Mouse (Mus musculus) CH12.LX (cell line): ENCODE results near the gene Eya2. TPM values are rescaled to one million over a fixed set of nuclear protein-coding genes. Genes with fewer than 3 reads are reported as not detected.

ENCODE experiments used
- DNase-seq: peaks from one replicate; pipeline ENCODE4 v3.0.0-alpha.2; 2013; ENCODE audit errors: extremely low read depth
- H3K27ac ChIP-seq: 2 replicates; pipeline ENCODE4 v1.5.1; 2012; ENCODE audit warnings: low read depth, mild to moderate bottlenecking, control low read depth, moderate library complexity; ENCODE audit not compliant: insufficient read depth
- H3K27me3 ChIP-seq: replicated peaks from 2 replicates; pipeline ENCODE3; 2012; ENCODE audit warnings: inconsistent platforms
- H3K36me3 ChIP-seq, 2 experiments: replicated peaks in 1 of 2; 2 replicates each; pipeline versions ENCODE3 to v1.6.1; 2012; ENCODE audit warnings: inconsistent platforms in 1 of 2, low read length in 1 of 2, mild to moderate bottlenecking in 1 of 2, mixed read lengths in 1 of 2, moderate library complexity in 1 of 2; ENCODE audit not compliant: control insufficient read depth in 1 of 2, insufficient read depth in 1 of 2
- H3K4me1 ChIP-seq, 2 experiments: 2 replicates each; pipeline ENCODE4 v1.6.1; 2012; ENCODE audit warnings: inconsistent platforms in 1 of 2, moderate library complexity in 1 of 2; ENCODE audit not compliant: insufficient read depth in 2 of 2, control insufficient read depth in 1 of 2
- H3K4me2 ChIP-seq: 2 replicates; pipeline ENCODE4 v1.6.1; 2012; ENCODE audit warnings: low read depth, mild to moderate bottlenecking, control low read depth; ENCODE audit not compliant: poor library complexity, insufficient read depth, severe bottlenecking
- H3K4me3 ChIP-seq, 3 experiments: fragments of 150-350 bp in 1 of 3; sonication (generic) in 1 of 3; replicated peaks in 1 of 3; 2 replicates each; pipeline versions ENCODE3 to v1.5.1; 2011 to 2012; ENCODE audit warnings: low read depth in 2 of 3, low read length in 2 of 3, mild to moderate bottlenecking in 2 of 3, moderate library complexity in 2 of 3, control low read depth in 1 of 3, improper control_type of control experiment in 1 of 3, inconsistent platforms in 1 of 3, mixed read lengths in 1 of 3; ENCODE audit not compliant: poor library complexity in 1 of 3
- H3K79me2 ChIP-seq: replicated peaks from 2 replicates; pipeline ENCODE4 v1.6.1; 2012; ENCODE audit warnings: mild to moderate bottlenecking, moderate library complexity; ENCODE audit not compliant: control insufficient read depth, poor library complexity, insufficient read depth, severe bottlenecking; ENCODE audit errors: extremely low read depth
- H3K9ac ChIP-seq: 2 replicates; pipeline ENCODE4 v1.6.1; 2012; ENCODE audit warnings: low read depth, mild to moderate bottlenecking, control low read depth, moderate library complexity; ENCODE audit not compliant: insufficient read depth
- H3K9me3 ChIP-seq: replicated peaks from 2 replicates; pipeline ENCODE3; 2012; ENCODE audit warnings: low read length, inconsistent platforms, mixed read lengths
- BHLHE40 ChIP-seq: IDR thresholded peaks from 2 replicates; pipeline ENCODE4 v1.6.1; 2011; ENCODE audit warnings: mild to moderate bottlenecking, low read depth, low read length, improper control_type of control experiment
- CHD1 ChIP-seq: IDR thresholded peaks from 2 replicates; pipeline ENCODE4 v1.6.1; 2012; ENCODE audit warnings: low read depth, low read length, improper control_type of control experiment, inconsistent platforms
- CHD2 ChIP-seq: IDR thresholded peaks from 2 replicates; pipeline ENCODE4 v1.6.1; 2011; ENCODE audit warnings: low read length, improper control_type of control experiment
- CTCF ChIP-seq, 2 experiments: IDR thresholded peaks in 1 of 2; conservative IDR thresholded peaks in 1 of 2; 2 replicates each; pipeline ENCODE4 v1.5.1; 2011 to 2012; ENCODE audit warnings: low read depth in 2 of 2, low read length in 2 of 2, improper control_type of control experiment in 1 of 2, inconsistent platforms in 1 of 2, mild to moderate bottlenecking in 1 of 2, moderate library complexity in 1 of 2
- E2F4 ChIP-seq: IDR thresholded peaks from 2 replicates; pipeline ENCODE4 v1.6.1; 2011; ENCODE audit warnings: low read depth, low read length, improper control_type of control experiment; ENCODE audit not compliant: insufficient replicate concordance
- ELF1 ChIP-seq: IDR thresholded peaks from 2 replicates; pipeline ENCODE4 v1.6.1; 2014; ENCODE audit warnings: low read depth, mild to moderate bottlenecking, inconsistent platforms, low read length, improper control_type of control experiment
- EP300 ChIP-seq: IDR thresholded peaks from 2 replicates; pipeline ENCODE4 v1.6.1; 2011; ENCODE audit warnings: low read length, improper control_type of control experiment
- ETS1 ChIP-seq: conservative IDR thresholded peaks from 2 replicates; pipeline ENCODE4 v1.6.1; 2012; ENCODE audit warnings: low read depth, mild to moderate bottlenecking, inconsistent platforms, low read length, improper control_type of control experiment, moderate library complexity
- GABPA ChIP-seq: IDR thresholded peaks from 2 replicates; pipeline ENCODE4 v1.6.1; 2012; ENCODE audit warnings: low read depth, low read length, improper control_type of control experiment, inconsistent platforms; ENCODE audit not compliant: insufficient replicate concordance
- HCFC1 ChIP-seq: IDR thresholded peaks from 2 replicates; pipeline ENCODE4 v1.6.1; 2012; ENCODE audit warnings: low read depth, mild to moderate bottlenecking, inconsistent platforms, low read length, improper control_type of control experiment
- JUN ChIP-seq: IDR thresholded peaks from 2 replicates; pipeline ENCODE4 v1.6.1; 2011; ENCODE audit warnings: low read depth, mild to moderate bottlenecking, low read length, improper control_type of control experiment, moderate library complexity; ENCODE audit not compliant: insufficient read depth
- JUND ChIP-seq: conservative IDR thresholded peaks from 2 replicates; pipeline ENCODE4 v1.6.1; 2011; ENCODE audit warnings: low read depth, low read length, improper control_type of control experiment
- KAT2A ChIP-seq: IDR thresholded peaks from 2 replicates; pipeline ENCODE4 v1.6.1; 2012; ENCODE audit warnings: low read length, improper control_type of control experiment, inconsistent platforms; ENCODE audit not compliant: insufficient replicate concordance
- MAFK ChIP-seq: IDR thresholded peaks from 2 replicates; pipeline ENCODE4 v1.6.1; 2011; ENCODE audit warnings: low read length, improper control_type of control experiment; ENCODE audit not compliant: insufficient replicate concordance
- MAX ChIP-seq: IDR thresholded peaks from 2 replicates; pipeline ENCODE4 v1.6.1; 2011; ENCODE audit warnings: low read length, improper control_type of control experiment
- MAZ ChIP-seq: IDR thresholded peaks from 2 replicates; pipeline ENCODE4 v1.6.1; 2012; ENCODE audit warnings: low read depth, mild to moderate bottlenecking, inconsistent platforms, low read length, improper control_type of control experiment, moderate library complexity
- MEF2A ChIP-seq: IDR thresholded peaks from 2 replicates; pipeline ENCODE4 v1.6.1; 2014; ENCODE audit warnings: low read depth, mild to moderate bottlenecking, inconsistent platforms, low read length, improper control_type of control experiment, borderline replicate concordance
- MXI1 ChIP-seq: IDR thresholded peaks from 2 replicates; pipeline ENCODE4 v1.6.1; 2011; ENCODE audit warnings: mild to moderate bottlenecking, low read depth, low read length, improper control_type of control experiment
- NELFE ChIP-seq: IDR thresholded peaks from 2 replicates; pipeline ENCODE4 v1.6.1; 2011; ENCODE audit warnings: low read depth, low read length, improper control_type of control experiment
- POLR2AphosphoS2 ChIP-seq: IDR thresholded peaks from 2 replicates; pipeline ENCODE4 v1.6.1; 2011; ENCODE audit warnings: low read depth, low read length, improper control_type of control experiment
- RAD21 ChIP-seq: IDR thresholded peaks from 2 replicates; pipeline ENCODE4 v1.6.1; 2011; ENCODE audit warnings: low read depth, mild to moderate bottlenecking, low read length, improper control_type of control experiment, moderate library complexity
- SIN3A ChIP-seq: IDR thresholded peaks from 2 replicates; pipeline ENCODE4 v1.6.1; 2012; ENCODE audit warnings: low read length, improper control_type of control experiment, inconsistent platforms
- SMC3 ChIP-seq: IDR thresholded peaks from 2 replicates; pipeline ENCODE4 v1.6.1; 2011; ENCODE audit warnings: low read depth, low read length, improper control_type of control experiment
- TBP ChIP-seq: conservative IDR thresholded peaks from 2 replicates; pipeline ENCODE4 v1.6.1; 2011; ENCODE audit warnings: low read depth, low read length, improper control_type of control experiment
- TCF12 ChIP-seq: IDR thresholded peaks from 2 replicates; pipeline ENCODE4 v1.6.1; 2014; ENCODE audit warnings: low read depth, mild to moderate bottlenecking, inconsistent platforms, low read length, improper control_type of control experiment
- UBTF ChIP-seq: IDR thresholded peaks from 2 replicates; pipeline ENCODE4 v1.6.1; 2012; ENCODE audit warnings: low read depth, mild to moderate bottlenecking, inconsistent platforms, low read length, improper control_type of control experiment, moderate library complexity
- USF1 ChIP-seq: IDR thresholded peaks from 2 replicates; pipeline ENCODE4 v1.6.1; 2014; ENCODE audit warnings: low read depth, mild to moderate bottlenecking, inconsistent platforms, low read length, improper control_type of control experiment
- ZKSCAN1 ChIP-seq: IDR thresholded peaks from 2 replicates; pipeline ENCODE4 v1.6.1; 2012; ENCODE audit warnings: low read depth, inconsistent platforms, low read length, improper control_type of control experiment, borderline replicate concordance
- ZNF384 ChIP-seq: IDR thresholded peaks from 2 replicates; pipeline ENCODE4 v1.6.1; 2012; ENCODE audit warnings: low read depth, low read length, improper control_type of control experiment, inconsistent platforms
- dilution Hi-C: fragments of 300-500 bp; cut with MboI; formaldehyde crosslinking; loops from 2 replicates; pipeline ENCODE4 v1.14.3; 2020; ENCODE audit warnings: low sequenced_read_pairs; ENCODE audit not compliant: extremely low pct_unique_long_range_greater_than_20kb, extremely low pct_ligation_motif_present
- in situ Hi-C: fragments of 300-500 bp; cut with MboI; formaldehyde crosslinking; loops from 3 replicates; pipeline ENCODE4 v1.14.3; 2019; ENCODE audit warnings: low sequenced_read_pairs, low pct_ligation_motif_present, low pct_unique_long_range_greater_than_20kb, mixed read lengths
- polyA plus RNA-seq: library from polyadenylated mRNA; unstranded; fragments of >175 nt; gene quantifications from 2 replicates; pipeline ENCODE4 v1.2.1, GENCODE M21; 2012; ENCODE audit warnings: low read depth; ENCODE audit not compliant: insufficient read length
- total RNA-seq, 2 experiments: library from RNA; depleted of rRNA; stranded (reverse); fragments of 300-350 nt in 1 of 2; fragments of >200 nt in 1 of 2; gene quantifications; 2 replicates each; pipeline ENCODE4 v1.2.3; 2012 to 2014

Eya2 gene
- total and polyA plus RNA-seq, 3 experiments: not detected

GRCm38 (mm10) chr2:165583044-165583443 lies 11.8 kb upstream of the Eya2 start:
- no peak overlapping the region for H3K27ac ChIP-seq
- peaks cover 68% of the 10 kb centered on the region for H3K27me3 ChIP-seq
- H3K4me2 ChIP-seq: no peak overlapping the region
- no peak overlapping the region for H3K9ac ChIP-seq
- no peaks in the 10 kb centered on the region for H3K36me3 ChIP-seq
- no peak for TF ChIP-seq USF1
- no peak for TF ChIP-seq ELF1
- no peak for TF ChIP-seq CHD1
- TF ChIP-seq MEF2A: no peak
- no peak for TF ChIP-seq MAZ
- no peak for TF ChIP-seq TCF12
- no peak for TF ChIP-seq ETS1
- TF ChIP-seq TBP: no peak
- no peak for TF ChIP-seq RAD21
- no peak for TF ChIP-seq NELFE
- no peak for TF ChIP-seq JUND
- no peak for TF ChIP-seq ZNF384
- no peak for TF ChIP-seq JUN
- no peak for TF ChIP-seq MAFK
- TF ChIP-seq HCFC1: no peak
- no peak for TF ChIP-seq MXI1
- TF ChIP-seq UBTF: no peak
- no peak for TF ChIP-seq GABPA
- no peak for TF ChIP-seq SMC3
- TF ChIP-seq POLR2AphosphoS2: no peak
- no peaks in the 10 kb centered on the region for H3K79me2 ChIP-seq
- in situ Hi-C loops: no loop called here
- no peak for DNase-seq
- dilution Hi-C loops: no loop called here
- H3K4me1 ChIP-seq: no peaks in the 10 kb centered on the region
- H3K9me3 ChIP-seq: peaks cover 16% of the 10 kb centered on the region
- no peak overlapping the region for H3K4me3 ChIP-seq

- dilution Hi-C loops: no loop called here
Observed at GRCm38 (mm10) chr2:165583518-165583917, 11.3 kb upstream of the Eya2 start.

More at GRCm38 (mm10) chr2:165583518-165583917, 11.3 kb upstream of the Eya2 start:
- Histone ChIP-seq H3K36me3 (no peaks in the 10 kb centered on the region), H3K9me3 (peaks cover 11% of the 10 kb centered on the region), H3K4me1 (no peaks in the 10 kb centered on the region), H3K4me2 (no peak overlapping the region), H3K79me2 (no peaks in the 10 kb centered on the region), H3K27ac (no peak overlapping the region), H3K27me3 (peaks cover 69% of the 10 kb centered on the region), H3K9ac (no peak overlapping the region), H3K4me3 (no peak overlapping the region)
- in situ Hi-C loops: no loop called here
- no peak for DNase-seq
- TF ChIP-seq GABPA: no peak
- no peak for TF ChIP-seq E2F4
- TF ChIP-seq KAT2A: no peak
- TF ChIP-seq CHD2: no peak
- TF ChIP-seq TCF12: no peak
- no peak for TF ChIP-seq UBTF
- no peak for TF ChIP-seq ETS1
- no peak for TF ChIP-seq CTCF (conservative IDR thresholded peaks at IDR 0.05 in 1 of 2, IDR thresholded peaks at IDR 0.05 in 1 of 2; ENCODE audit: low read depth in 2 of 2, low read length in 2 of 2)
- no peak for TF ChIP-seq ZKSCAN1
- TF ChIP-seq ELF1: no peak
- TF ChIP-seq BHLHE40: no peak
- TF ChIP-seq EP300: no peak
- TF ChIP-seq SMC3: no peak
- no peak for TF ChIP-seq MAX
- TF ChIP-seq TBP: no peak
- no peak for TF ChIP-seq JUN
- TF ChIP-seq SIN3A: no peak
- no peak for TF ChIP-seq HCFC1
- no peak for TF ChIP-seq USF1
